Comparison of ENCODE assay signal across 15 mouse cellular contexts in genomic region chr5:102306718-102307117, GRCm38 (mm10).
"Had no signal": no experiment of that assay in that cellular context is flagged by ENCODE, and none has a peak within 500 bp of the region (broad histone marks: within the 10 kb centered on the region; RNA-seq: fewer than 3 reads in every experiment).

No protein-coding gene starts in this region.

- DNase-seq: kidney, postnatal 25 days; left cerebral cortex, postnatal 4 days; liver, postnatal 0 days; lung, postnatal 10 days; lung, postnatal 36 days; midbrain, embryonic 14.5 days; thymus, adult 18-20 months; thymus, postnatal 36 days had no signal

- H3K36me3 ChIP-seq: limb, embryonic 12.5 days; limb, embryonic 15.5 days; lung, embryonic 15.5 days had no signal

- H3K4me2 ChIP-seq: limb, embryonic 12.5 days; limb, embryonic 15.5 days; liver, embryonic 11.5 days; lung, embryonic 15.5 days; midbrain, embryonic 11.5 days had no signal

- H3K4me1 ChIP-seq: limb, embryonic 15.5 days; lung, embryonic 15.5 days had no signal

- H3K9me3 ChIP-seq: limb, embryonic 12.5 days; limb, embryonic 15.5 days; lung, embryonic 15.5 days had no signal

- ATAC-seq: liver, postnatal 0 days had no signal

- H3K27ac ChIP-seq: kidney, postnatal 0 days; limb, embryonic 12.5 days; limb, embryonic 15.5 days; liver, embryonic 14.5 days; lung, embryonic 15.5 days had no signal

- H3K27me3 ChIP-seq: limb, embryonic 12.5 days; limb, embryonic 15.5 days; lung, embryonic 15.5 days had no signal

- H3K9ac ChIP-seq: limb, embryonic 12.5 days; limb, embryonic 15.5 days; liver, embryonic 14.5 days; liver, postnatal 0 days; lung, embryonic 15.5 days had no signal

- H3K4me3 ChIP-seq: limb, embryonic 12.5 days; limb, embryonic 15.5 days; lung, embryonic 15.5 days had no signal
